Mouse (Mus musculus) cerebellum, adult 11-12 months (tissue): Measurements from ENCODE around the gene Rnf208.
A peak's percentile ranks its signal among the peaks of the same experiment; 100 is the strongest.

ENCODE experiments used
- DNase-seq: peaks from one replicate; pipeline ENCODE4 v3.0.0; 2022

The Rnf208 gene

DNA sequence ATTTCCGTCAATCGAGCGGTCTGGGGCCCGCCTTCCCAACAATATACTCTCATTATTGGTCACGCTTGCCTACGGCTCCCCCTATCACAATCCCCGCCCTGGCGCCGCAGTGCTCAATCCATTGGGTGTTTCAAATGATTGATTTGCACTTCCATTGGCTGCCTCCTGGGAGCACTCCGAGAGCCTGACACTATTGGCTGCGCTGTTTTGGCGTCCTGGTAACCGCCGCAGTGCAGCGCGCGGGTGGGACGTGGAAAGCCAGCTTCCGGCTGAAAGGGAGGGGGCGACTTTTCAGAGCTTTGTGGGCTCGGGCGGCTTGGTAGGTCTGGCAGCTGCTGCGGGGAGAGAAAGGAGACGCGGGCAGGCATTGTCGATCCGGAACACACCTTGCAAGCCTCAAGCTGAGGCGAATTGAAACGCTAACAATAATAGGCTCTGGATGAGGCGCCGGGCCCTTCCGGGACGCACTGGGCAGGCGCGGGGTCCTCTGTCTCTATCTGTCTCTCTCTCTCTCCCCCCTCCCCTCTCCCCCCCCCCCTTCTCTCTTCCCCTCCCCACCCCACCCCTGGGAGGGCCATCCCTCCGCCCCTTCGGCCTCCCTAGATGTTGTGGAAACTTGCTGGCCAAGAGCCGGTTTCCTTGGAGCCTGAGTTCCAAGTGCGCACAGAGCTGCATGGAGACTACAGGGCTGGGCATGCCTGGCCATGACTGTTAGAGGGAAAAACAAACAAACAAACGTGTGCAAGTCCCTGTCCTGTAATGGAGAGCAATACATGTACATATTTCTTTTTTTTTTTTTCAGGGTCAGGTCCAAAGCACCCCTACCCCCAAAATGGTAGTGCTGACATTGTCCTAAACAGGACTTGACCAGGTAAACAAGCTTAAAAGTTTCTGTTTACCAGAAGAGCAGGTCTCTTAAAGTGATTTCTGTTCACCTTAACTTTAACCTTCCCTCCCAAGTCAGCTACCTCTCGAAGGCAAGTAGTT lies 17.0 kb upstream of the Rnf208 start:
- peak; percentile 100 for DNase-seq

DNA sequence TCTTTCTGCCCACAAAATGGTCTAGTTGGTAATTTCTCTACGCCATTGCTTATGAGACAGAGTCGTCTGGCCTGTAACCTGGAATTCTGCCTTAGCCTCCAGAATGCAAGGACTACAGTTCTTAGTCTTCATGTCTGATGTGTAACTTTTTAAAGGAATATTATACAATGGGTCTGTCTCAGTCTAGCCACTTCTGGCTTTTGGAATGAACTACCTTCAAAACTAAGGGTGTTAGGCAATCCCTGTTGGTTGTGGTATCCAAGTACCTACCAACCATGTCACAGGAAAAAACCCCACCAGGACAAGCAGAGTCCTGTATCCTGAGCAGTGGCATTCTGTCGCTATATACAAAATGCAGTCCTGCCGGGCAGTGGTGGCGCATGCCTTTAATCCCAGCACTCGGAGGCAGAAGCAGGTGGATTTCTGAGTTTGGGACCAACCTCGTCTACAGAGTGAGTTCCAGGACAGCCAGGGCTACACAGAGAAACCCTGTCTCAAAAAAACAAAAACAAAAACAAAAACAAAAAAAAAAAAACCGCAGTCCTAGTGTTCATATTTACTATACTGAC lies 16.2 kb upstream of the Rnf208 start:
- peak; percentile 30 for DNase-seq

DNA sequence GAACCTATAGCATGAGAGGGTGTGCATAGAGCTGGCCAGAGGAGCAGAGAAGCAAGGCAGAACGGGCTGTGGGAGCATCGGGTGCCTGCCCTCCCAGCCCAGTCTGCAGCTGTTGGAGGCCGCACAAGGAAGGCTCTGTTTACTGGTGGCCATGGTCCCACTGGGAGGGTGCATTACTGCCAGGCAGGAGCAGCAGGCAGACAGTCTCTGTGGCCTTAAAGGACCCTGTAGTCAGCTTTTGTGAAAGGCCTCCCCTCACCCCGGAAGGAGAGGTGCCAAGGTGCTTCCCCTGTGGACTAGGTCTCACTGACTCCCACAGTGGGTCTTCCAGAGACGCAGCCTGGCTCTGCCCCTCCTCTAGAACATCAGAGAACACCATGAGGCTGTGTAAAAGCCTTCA lies 15.2 kb upstream of the Rnf208 start:
- DNase-seq: peak; percentile 70

DNA sequence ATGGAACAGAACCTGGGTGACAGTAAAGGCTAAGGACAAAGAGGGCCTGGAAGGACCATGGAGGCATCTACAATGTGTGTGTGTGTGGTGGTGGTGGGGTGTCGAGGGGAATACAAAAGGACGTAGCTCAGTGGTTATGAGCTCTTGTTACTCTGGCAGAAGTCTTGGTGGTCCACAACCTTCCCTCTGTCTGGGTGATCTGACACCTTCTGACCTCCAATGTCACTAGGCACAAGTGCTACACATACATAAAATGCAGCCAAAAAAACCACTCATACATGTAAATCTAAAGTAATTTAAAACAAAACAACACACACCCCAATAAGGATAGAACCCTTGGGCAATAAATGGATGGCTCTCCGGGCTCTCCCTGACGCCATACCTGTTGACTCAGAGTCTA lies 14.6 kb upstream of the Rnf208 start:
- DNase-seq: peak; percentile 29

DNA sequence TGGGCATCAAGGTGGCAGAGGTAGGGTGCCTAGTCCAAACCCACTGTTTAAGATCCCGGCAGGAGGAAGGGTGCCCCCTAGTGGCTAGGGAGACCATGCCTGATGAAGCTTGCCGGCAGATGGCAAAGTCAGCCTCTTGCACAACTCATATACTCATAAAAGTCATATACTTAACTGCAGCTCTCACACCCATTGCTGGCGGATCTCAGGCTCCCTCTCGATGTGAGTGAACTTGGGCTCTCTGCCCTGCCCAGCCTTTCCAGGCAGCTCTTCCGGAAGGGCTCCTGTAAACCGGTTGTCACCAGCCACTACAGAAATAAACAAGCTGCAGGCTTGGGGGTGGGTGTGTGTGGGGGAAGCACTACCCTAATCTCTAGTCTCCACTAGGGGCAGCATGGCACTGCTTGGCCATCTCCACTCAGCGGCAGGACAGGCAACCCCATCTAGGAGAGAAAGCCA lies 13.6 kb upstream of the Rnf208 start:
- peak; percentile 91 for DNase-seq

DNA sequence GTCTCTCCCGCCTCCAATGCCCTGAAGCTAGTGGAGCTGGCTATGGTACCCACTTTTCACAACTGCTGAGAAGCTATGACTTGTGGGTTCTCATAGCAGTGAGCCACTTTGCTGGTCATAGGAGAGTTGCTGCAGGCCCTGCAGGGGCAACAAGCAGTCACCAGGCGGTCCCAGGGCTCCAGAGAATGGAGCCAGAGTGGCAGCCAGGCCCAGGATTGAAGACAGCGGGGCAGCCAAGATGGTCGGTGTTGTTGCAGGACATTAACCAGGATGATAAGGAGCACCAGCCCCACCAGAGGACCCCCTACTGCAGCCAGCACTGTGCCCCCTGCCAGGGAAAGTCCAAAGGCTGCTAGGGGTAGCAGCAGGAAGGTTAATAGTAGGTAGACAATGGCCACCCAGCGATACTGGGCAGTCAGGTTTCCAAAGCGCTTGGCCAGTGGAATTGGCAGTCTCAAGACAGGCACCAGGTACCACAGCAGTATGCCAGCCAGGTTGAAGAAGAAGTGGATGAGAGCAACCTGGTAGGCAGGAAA lies 13.0 kb upstream of the Rnf208 start:
- DNase-seq: peak; percentile 63

DNA sequence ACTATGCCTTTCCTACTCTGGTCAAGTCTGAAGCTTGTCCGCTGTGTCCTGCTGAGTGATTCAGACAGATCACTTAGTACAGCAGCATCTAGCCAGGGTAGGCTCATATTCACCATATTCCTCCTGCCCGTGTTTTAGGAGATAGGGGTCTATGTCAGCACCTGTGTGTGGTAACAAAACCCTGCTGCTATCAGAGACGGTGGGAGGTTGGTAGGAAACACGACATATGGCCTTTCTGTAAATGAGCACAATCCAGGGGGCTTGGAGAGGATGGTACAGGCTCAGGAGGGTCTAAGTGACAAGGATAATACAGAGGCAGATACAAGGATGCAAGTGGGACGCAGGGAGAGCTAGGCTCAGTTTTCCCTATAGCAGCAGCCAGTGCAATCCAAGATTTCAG lies 12.5 kb upstream of the Rnf208 start:
- no peak for DNase-seq

DNA sequence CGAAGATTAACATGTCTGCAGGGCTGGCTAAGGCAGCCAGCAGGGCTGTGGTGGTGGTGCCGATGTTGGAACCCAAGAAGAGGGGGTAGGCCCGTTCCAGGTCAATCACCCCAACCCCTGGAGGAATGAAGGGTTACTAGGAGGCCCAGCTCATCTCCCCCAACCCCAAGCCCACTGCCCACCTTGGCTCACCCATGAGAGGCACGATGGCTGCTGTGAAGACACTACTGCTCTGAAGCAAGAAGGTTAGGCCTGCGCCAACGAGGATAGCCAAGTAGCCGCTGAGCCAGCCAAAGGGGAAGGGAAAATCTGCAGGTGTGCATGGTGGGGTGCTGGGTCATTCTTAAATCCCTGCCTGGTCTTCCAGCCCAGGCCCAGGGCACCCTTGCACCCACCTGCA lies 11.5 kb upstream of the Rnf208 start:
- DNase-seq: no peak

DNA sequence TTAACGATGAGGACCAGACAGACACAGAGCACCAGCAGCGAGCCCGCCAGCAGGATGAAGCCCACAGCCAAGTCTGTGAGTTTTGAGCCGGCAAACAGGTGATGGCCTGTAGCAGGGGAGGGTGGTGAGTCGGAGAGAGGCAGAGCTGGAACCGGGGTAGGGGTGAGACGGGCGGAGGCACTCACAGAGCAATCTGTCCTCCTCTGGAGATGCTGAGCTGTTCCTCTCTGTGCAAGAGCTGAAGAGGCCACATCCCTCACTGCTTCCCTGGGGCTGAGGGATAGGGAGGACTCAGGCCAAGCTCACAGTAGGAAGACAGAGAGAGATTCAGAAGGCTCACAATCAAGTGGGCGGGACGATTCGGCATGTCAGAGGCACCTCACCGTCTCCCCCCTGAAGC lies 11.0 kb upstream of the Rnf208 start:
- DNase-seq: no peak

DNA sequence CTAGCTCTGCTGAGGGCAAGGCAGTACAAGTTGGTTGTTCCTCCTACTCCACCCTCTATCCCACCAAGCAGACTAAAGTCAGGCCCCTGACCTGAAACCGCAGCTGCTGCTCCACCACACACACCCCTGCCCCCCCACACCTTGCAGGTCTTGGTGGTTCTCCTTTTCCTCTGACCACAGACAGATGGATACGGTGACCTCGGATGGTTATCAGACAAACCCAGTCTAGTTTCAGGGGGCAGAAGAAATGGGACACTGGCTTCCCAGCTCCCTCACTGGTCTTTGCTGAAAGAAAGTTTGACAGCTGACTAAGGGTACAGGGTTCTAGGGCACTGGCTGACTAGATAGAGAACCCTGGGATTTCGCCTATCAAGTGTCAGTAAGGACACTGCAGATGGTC lies 8.6 kb upstream of the Rnf208 start:
- no peak for DNase-seq

DNA sequence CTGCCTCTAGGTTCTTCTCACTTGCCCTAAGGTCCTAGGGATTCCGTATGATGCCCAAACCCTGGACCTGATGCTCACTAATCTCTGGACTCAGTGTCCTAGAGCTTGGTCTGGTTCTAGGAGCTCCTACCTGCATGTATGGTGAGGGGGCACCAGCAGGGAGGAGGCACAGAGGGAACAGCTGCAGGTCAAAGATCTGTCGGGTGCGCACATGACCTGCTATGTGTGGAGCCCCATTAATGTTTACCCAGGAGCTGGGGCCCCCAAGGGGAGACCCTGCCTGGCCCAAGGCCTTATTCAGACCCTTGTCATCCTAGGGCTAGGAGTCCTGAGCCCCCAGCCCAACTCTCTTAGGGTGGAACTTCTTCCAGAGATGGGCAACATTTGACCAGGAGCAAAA lies 8.0 kb upstream of the Rnf208 start, which contains the start of gene Slc34a3:
Slc34a3 (minus strand) TSS at position 315 of the 400 bp plus-strand sequence.
- no peak for DNase-seq

DNA sequence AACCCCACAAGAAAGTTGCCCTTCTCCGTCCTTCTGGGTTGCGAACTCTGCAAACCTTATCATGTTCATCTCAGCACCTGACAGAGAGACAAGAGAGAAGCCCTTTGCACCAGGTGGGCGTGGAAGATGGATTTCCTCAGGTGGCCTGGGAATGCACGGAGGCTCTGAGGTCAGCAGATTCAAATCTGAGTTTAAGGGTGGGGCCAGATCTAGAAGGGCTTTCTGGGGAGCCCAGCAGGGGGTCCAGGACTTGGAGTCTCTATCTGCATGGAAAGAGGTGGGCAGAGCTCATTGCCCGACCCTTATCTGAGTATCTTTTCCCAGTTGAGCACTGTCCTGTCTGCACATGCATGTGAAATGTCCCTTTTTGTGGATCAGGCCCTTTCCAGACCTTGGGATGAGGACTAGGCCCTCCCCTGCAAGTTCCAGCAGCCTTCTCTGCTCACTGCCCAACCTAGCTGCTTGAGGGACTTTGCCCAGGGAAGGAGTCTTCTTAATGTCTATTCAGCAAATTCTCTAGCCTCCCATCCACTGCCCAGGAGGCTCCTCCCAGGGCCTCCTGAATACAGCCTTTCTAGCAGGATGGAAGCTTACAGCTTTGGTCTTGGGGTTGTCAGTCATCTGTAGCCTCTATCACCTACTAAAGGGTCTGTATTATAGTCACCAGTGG lies 7.4 kb upstream of the Rnf208 start:
- no peak for DNase-seq

DNA sequence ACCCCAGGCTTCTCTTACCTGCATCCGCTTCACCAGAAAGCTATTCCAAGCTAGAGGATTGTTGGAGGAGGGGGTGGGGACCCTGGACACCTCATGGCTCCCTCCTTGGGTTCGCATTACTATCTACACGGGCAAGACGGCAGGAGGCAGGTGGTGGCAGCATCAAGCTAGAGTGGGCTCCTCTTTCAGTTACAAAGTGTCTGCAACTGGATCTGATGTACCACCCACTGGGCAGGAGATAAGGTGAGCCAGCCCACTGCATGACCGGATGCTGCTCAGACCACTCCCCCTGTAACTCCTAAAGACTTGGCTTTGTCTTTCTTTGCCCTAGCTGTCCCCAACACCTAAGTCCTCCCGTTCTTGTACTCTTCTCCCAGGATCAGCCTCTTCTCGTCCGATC lies 5.4 kb upstream of the Rnf208 start, which contains the start of gene Rnf224:
Rnf224 (minus strand) TSS at position 174 of the 400 bp plus-strand sequence.
- no peak for DNase-seq

DNA sequence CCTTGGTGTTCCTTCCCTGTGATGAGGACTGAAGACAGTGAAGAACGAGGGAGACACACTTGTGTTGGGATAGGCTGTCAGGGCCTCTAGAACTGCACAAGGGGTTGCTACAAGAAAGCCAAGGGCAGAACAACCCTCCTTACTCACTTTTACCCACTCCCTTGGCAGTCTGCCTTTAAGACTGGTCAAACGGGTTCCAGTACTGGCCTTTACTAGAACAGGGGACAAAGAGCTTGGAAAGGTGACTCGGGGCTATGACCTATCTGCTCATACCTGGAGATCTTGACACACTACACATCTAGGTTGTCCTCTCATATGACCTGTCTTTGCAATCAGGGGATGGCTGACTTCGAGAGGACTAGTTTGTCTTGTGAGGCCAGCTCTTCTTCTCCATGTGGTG lies 4.5 kb upstream of the Rnf208 start:
- no peak for DNase-seq

DNA sequence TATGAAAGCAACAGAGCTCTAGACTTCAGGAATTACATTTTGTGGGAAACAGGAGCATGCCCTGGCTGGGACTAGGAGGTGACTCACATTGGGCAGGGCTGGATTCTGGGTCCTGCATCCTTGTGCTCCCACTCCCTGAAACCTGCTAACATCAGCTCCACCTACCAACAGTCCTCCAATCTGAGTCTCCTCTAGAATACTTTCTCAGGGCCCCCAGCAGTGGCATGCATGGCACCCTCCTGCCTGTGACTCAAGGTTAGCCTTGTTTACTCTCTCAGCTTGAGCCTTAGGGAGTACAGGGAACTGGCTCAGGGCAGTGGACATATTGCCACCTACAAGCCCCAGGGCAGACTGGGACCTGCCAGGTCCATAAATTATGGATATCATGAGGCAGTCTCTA lies 3.9 kb upstream of the Rnf208 start:
- no peak for DNase-seq

DNA sequence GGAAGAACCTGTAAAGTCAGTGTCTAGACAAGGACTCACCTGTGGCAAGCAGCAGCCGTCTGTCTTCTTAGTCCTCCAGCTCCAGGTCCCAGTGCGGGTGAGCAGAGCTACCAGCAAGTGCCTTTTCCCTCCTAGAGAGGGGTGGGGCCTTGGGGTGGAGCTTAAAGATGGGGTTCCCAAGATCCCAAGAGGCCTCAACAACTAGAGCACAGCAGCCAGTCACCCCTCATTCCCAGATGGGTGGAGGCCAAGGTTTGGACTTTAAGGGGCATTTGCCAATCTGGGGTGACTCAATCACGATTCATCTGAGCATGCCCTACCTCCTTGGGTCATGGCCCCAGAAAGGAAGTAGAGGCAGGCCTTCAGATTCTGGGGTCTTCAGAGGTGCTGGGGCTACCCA lies 2.3 kb upstream of the Rnf208 start:
- peak; percentile 56 for DNase-seq

DNA sequence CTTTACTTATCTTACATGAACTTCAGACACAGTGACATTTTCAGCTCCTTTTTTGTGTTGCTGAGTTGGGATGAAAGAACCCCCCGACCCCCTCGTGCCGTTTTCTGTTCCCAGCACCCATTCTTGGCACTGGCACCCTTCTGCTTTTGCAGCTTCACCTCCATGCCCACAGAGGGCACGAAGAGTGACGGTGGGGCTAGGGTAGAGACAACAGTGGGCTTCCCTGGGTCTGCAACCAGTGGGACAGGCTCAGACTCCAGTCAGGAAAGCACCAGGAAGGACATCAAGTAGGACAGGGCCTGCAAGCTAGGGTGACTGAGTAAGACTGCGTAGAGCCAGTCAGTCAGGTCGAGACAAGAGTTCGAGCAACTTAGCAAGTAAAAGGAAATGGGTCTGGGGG lies 1.7 kb upstream of the Rnf208 start:
- peak; percentile 54 for DNase-seq

DNA sequence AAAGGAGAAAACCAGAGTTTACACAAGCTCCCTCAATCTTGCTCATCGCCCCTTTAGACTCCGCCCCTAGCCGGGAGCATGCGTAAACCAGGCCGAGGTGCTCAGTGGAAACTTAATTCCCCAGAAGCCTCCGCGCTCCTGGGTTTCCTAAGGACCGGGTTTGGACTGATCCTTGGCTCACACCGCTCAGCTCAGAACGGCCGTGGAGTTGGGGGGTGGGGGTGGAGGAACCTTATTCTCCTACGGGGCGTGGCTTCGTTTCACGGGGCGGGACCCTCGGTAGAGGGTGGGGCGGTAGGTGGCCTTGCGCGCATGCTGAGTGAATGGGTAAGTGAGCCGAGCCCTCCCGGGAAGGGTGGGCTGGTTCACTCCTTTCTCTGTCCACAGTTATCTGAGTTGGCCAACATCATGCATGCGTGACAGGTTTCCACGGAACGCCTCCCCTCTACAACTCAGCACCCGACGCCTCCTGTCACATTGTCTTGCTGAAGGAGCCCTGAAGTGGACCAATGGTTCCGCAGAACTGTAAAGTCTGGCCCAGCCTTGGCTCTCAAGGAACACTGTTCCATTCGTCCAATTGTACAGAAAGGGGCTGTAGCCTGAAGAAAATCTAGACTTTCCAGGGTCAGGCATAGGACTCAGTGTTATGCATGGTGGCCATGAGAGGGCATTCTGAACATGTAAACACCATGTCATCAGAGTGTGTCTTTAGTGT lies 1.2 kb upstream of the Rnf208 start:
- peak; percentile 78 for DNase-seq

DNA sequence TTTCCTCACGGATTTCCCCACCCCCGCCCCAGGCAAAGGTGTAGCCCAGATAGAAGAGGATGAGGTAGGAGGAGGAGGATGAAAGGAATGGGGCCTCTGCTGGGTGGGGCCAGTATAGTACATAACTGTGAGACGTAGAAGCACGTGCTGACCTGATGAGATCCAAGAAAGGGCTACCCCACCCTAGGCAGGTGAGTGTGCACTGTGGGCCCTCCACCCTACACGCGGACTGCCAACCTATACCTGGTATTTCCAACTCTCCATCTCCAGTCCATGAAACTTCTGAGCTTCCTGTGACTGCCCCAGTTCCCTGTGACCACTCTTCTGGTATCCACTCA lies 648 bp upstream of the Rnf208 start:
- peak; percentile 50 for DNase-seq

DNA sequence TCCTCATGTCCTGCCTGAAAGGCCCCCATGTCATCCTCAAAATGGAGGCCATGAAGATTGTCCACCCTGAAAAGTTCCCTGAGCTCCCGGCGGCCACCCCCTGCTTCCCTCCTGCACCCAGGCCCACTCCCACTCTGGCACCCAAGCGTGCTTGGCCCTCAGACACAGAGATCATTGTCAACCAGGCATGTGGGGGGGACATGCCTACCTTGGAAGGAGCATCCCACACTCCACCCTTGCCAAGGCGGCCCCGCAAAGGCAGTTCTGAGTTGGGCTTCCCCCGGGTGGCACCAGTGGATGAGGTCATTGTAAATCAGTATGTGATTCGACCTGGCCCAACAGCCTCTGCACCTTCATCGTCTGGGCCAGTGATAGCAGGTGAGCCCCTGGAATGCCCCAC lies 1.3 kb downstream of the Rnf208 start:
- DNase-seq: peak; percentile 64

DNA sequence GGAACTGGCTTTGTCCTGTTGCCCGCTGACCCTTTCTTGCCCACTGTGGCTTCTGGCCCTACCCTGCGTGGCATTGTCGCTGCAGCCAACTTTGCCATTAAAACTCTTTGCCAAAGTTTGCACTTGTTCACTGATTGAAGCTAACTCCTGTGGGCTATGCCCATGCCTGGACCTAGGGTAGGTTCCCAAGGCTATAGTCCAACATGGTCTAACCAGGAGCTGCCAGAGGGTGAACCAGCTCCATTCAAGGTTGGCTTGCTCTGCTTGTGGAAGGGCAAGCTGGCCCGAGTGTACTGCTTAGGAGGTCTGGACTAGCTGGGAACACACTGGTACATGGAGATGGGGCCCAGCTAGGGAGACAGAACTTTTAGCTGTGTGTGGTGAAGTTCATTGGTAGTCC lies 2.1 kb downstream of the Rnf208 start:
- no peak for DNase-seq

DNA sequence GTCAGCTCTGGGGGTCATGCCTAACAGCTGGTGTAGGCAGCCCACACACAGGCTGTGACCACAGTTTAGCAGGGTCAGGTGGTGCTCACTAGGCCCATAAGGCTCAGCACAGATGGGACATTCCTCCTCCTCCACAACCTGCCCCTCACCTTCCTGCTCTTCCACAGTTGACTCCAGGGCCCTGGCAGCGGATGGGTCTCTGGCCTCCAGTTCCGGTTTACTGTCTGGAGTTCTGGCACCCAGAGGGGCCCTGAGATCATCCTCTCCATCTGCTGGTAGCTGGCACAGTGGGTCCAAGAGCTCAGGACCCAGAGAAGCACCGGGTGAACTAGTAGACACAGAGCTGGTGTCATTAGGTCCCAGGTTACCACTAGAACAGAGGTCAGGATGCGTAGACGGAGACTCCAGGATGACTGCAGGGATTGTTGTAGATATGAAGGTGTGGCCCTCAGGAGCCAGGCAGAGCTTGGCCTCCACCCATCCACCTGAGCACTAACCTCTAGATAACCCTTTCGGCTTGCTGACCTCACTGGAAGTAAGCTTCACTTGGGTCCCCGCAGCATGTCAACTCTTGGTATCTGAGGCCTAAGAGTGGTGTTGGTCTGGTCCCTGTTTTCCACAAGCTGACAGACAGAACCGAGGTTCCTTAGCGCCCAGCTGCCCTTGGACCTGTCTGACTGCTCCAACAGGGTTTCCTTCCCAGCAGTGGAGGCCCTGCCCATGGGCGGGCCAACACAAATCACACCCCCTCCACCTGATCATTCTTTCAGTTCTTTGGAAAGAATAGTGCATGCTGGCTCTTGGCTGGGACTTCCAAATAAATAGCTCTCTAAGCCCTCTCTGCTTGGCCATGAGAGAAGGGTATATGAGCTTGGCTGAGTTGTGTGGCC lies 4.4 kb downstream of the Rnf208 start, which contains the start of gene AL732309.1:
AL732309.1 (minus strand) TSS at position 681 of the 890 bp plus-strand sequence.
- DNase-seq: peak; percentile 77
